Mouse (Mus musculus): ENCODE measurements around the gene Tescl. TPM values are rescaled to one million over a fixed set of nuclear protein-coding genes. Genes with fewer than 3 reads are reported as not detected.

The Tescl gene
- total RNA-seq (2021): not detected
- long read RNA-seq: 0 reads

DNA sequence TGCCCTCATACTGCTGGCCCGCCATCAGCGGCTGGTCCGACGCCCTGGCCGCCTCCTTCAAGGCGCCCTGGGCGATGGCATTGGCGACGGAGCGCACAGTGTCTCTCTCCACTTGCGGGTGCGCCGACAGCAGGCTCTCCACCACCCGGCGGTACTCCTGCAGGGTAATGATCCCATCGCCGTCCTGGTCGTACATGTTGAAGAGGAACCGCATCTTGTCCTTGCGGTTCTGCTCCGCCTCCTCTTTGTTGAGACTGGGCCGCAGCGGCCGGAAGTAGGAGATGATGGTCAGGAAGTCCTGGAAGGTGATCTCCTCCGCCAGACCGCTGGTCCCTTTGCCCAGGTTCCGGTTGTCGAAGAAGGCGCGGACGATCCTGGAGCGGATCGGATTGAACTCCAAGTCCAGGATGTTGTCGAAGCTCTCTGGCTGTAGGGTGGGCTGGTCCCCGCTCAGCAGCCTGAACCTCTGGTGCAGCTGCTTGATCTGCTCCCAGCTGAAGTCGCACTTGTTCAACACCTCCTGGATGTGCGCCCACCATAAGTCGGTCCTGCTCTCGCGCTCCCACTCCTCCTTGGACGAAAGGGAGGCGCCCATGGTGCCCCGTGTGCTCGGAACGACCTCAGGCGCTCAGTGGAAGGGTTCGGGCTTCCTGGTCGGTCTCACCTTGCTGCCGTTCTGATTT, at the start of gene Tescl:
TSS of gene Tescl (minus strand) at position 633 of the 683 bp plus-strand sequence.
- DNase-seq (ENCODE audit: low spot score in 2 of 2): no peak

DNA sequence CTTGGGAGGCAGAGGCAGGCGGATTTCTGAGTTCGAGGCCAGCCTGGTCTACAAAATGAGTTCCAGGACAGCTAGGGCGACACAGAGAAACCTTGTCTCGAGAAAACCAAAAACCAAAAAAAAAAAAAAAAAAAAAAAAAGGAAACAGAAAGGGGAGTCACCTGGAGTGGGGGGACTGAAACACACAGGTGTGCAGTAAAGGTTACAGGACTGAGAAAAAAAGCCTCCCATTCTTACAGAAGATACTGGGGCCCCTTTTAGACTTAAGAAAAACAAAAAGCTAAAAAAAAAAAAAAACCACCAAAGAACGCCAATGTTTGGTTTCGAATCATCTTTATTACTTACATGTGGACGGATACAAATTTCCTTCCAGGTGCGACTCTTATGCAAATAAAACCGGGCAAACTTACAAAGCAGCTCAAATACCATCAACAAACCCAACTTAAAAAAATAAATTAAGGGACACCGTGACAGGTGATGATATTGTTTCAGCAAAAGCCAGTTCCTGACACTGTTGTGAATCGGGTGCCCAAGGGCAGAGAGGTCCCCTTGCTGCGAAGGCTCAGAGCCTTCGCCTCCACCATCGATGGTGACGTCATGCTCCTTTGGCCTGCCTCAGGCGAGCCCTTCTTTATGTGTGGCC, 49.1 kb upstream of the Tescl start:
- no peak for DNase-seq (ENCODE audit: low spot score in 2 of 2)

DNA sequence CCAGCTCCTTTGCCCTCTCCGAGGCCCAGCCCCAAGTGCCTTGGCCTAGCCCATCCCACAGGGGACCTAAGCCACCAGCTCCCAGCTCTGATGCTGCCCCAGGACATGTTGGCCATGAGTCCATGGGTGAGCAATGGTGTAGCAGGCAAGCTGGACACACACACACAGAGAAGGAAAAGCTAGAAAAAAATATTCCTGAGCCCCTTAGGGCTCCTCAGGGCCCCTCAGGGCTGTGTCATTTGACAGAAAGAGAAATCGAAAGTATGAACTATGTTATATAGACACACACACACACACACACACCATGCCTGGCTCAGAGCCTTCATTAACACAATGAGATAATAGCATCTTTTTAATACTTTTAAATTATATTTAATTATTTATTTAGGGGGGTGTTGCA, 46.6 kb upstream of the Tescl start:
- DNase-seq (ENCODE audit: low spot score in 2 of 2): no peak

DNA sequence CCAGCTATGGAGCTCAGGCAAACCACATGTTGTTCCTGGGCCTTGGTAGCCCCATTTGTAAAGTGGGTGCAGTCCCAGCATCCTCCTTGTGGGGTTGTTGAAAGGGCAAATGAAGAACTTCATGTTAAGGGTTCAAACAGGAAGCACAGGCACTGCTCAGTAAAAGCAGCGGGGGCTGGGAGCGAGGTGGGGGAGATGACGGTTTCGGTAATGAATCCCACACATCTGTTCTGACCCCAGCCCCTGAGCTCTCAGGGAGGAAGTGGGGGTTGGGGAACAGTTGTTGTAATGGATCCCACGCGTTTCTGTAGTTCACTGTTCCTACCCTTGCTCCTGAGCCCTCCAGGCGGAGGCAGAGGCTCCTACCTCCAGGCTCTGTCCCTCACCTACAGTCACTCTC, 46.2 kb upstream of the Tescl start:
- no peak for DNase-seq (ENCODE audit: low spot score in 2 of 2)

DNA sequence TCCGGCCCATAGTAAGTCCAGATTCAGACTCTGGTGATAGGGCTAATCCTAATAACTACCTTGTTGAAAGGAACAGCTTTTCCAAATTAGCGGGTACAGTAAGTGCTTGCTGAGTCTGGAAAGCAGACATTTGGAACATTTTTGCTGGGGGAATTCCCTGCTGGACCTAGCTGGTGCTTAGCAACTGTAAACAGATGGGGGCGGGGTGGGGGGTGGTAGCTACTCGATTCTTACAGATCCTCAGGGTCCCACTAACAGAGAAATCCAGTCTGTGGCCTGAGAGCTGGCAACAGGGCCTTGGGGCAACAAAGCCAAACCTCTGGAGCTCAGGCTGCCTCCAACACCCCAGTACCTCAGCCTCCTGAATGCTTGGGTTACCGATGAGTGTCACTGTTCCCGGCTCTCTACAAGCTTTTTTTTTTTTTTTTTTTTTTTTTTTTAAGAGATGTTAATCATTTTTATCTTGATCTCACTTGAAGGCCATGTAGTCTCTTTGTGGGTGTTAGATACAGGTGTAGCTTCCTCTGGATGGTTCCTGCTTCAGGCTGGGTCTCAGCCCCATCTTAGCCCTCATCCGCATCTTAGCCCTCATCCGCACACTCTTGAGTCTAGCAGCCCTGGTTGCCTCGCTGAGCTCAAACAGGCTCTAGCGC, 44.4 kb upstream of the Tescl start:
- DNase-seq (ENCODE audit: low spot score in 2 of 2): peak in 1 of 2 experiments; percentile 19

DNA sequence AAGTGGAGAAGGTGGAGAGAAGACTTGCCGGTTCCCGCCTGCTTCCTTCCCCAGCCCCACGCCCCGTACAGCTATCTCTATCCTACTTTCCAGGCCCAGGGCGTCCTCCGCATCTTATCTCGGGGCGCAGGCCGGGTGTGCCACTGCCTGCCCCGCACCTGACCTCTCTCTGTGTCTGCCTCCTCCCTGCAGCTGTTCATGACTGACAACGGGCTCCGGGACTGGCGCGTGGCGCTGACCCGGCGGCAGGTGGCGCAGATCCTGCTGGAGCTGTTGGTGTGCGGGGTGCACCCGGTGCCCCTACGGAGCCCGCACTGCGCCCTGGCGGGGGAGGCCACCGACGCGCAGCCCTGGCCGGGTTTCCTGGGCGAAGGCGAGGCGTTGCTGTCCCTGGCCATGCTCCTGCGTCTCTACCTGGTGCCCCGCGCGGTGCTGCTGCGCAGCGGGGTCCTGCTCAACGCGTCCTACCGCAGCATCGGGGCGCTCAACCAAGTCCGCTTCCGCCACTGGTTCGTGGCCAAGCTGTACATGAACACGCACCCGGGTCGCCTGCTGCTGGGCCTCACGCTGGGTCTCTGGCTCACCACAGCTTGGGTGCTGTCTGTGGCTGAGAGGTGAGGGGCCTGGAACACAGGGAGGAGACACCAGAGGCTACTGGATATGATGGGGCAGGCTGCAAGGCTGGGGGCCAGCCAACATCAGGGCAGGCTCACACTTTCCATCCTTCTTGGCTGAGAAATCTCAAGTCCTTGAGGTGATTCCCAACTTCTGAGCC, 43.5 kb upstream of the Tescl start:
- DNase-seq (ENCODE audit: low spot score in 2 of 2): peak; percentile 30 to 54

DNA sequence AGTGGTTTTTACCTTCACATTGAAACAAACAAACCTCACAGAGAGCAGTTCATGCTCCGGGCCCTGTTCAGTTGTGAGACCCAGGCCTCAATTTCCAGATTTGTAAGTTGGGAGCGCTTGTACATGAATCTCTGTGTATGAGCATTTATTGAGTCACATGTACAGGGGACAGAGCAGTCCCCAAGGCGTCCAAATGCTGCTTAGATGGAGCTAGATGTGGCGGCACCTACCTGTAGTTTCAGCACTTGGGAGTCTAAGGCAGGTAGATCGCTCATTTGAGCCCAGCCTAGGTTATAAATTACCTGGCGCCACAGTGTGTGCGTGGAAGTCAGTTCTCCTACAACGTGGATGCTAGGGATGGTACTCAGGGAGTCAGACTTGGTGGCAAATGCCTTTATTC, 42.7 kb upstream of the Tescl start:
- no peak for DNase-seq (ENCODE audit: low spot score in 2 of 2)

DNA sequence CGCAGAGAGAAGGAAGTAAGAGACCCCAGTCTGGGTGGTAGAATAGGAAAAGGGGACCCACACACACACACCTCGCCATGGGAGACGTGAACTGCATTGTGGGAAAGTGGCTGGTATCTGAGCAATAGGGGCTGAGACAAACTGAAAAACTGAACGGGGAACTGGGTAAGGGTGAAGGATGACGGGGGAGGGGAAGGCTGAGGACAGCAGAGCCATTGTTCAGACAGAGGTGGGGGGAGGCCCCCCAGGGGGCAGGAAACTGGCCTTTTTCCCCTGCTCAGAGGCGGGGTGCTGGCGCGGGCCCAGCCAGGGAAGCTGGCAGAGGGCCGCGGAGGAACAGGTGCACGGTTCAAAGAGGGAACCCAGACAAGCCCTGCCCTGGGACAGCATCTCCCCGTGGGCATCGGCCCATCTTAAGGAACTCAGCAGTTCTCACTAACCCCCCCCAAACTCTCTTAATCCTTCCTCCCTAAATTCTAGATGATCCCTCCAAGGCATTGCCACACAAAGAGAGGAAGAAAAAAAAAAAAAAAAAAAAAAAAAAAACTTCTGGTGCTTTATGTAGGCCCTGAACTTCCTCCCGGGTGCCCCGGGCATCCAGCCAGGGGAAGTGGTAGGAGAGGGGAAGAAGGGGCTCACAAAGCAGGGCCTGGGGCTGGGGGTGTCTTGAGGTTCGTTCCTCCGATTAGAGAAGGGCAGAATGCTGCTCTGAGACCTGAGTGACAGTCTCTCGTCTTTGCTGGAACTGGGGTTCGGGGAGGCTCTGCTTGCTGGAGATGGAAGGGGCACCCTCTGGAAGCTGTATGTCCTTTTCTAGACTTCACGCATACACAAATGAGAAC, 40.0 kb upstream of the Tescl start:
- DNase-seq (ENCODE audit: low spot score in 2 of 2): peak; percentile 53 to 62

DNA sequence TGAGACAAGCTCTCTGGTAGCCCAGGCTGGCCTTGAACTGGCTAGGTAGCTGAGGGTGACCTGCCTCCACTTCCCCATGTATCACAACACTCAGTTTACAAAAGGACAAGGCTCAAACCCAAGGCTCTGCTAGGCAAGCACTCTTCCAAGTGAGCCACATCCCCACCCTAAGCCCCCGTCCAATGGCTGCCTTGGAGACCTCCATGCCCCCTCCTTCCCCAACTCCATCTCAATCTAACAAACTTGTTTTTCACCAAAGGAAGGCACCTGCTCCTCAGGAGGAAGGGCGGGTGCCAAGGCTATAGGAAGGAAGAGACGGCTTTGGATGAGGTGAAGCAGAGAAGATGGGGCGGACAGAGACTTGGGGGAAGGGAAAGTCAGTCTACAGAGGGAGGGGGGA, 39.0 kb upstream of the Tescl start:
- DNase-seq (ENCODE audit: low spot score in 2 of 2): no peak

DNA sequence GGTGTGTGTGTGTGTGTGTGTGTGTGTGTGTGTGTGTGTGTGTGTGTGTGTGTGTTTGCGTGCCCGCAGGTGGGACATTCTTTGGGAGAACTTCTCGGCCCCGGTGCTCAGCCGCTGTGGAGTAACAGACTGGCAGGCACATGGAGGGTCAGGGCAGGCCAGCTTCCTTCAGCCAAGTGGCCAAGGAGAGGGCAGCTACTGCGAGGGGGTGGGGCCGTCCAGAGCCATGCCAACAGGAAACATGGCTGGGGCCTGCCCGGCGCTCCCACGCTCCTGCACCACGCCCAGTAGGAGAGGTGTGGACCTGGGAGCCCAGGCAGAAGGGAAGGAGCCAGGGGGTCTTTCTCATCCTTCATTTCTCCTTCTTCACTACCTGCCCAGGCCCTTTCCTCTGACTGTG, 38.6 kb upstream of the Tescl start:
- no peak for DNase-seq (ENCODE audit: low spot score in 2 of 2)

DNA sequence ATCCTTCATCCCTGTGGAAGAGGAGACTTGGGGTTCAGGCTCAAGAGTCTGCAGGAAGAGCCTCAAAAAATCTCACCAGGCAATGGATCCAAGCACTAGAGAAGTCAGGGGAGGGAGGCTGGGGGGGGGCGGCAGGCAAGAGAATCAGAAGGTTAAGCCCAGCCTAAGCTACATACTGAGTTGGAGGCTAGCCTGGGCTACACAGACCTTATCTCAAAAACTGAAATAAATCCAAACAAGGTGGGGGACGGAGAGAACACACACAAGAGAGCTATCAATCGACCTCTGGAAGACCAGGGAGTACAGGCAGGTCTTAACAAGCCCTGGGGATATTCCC, 38.0 kb upstream of the Tescl start:
- no peak for DNase-seq (ENCODE audit: low spot score in 2 of 2)

DNA sequence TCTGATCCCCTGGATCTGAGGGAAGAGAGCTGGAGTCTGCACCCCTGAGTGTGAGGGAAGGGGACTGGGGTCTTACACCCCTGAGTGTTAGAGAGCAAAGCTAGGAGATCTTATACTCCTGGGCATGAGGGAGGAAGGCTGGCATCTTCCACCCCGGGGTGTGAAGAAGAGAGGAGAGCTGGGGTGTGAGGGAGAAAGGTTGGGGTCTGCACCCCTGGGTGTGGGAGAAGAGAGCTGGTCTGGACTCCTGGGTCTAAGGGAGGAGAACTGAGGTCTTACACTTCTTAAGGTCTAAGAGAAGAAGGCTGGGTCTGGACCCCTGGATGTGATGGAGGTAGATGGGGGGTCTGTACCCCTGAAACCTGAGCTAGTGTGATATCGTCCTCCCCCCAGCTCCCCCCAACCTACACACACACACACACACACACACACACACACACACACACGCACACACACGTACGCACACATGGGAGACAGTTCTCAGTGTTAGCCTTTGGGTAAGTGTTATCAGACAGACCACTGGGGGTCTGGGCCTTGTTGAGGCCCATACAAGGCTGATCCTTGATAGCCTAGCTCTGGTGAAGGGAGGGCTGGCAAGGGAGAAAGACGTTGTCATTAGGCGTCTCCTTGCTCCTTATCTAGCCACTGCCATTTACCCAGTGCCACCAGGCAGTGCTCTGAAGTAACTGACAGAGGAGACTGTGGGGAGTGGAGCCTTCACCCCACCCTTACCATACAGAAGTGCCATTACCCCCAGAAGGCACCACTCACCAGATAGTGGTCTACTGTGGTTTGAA, 37.5 kb upstream of the Tescl start:
- DNase-seq (ENCODE audit: low spot score in 2 of 2): no peak

DNA sequence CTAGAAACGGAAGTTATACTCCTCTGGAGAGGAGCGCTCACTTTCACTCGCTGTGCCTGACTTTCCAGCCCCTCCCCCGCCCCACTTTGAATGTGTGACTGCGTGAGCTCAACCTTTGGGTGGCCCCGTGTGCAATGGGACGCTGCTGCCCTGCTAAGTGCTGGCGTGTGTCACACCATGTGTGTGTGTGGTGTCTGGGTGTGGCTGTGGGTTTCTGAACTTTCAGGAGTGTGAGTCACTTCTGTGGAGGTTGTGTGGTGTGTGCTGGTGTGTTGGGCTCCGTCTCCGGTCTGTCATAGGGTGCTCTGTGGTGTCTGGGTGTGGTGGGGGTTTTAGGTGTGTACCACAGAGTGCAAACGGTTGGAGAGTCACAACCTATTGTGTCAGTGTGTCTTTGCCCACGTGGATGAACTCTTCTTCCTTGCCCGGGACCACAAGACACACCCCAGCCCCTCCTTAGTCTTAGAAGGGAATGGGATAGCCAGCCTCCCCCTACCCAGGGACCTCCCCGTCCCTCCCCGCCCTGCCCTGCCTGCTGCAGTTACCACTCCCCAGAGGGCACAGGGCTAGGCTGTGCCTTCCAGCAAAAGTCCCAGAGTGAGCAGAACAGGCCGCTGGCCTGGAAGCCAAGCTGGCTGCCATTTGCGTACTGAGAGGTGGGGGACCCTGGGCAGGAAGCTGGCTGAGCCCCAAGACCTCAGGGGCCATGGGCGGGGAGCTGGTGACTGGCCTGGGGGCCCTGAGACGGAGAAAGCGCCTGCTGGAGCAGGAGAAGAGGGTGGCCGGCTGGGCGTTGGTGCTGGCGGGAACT, 36.2 kb upstream of the Tescl start, which contains the start of gene Kcnn4:
TSS of gene Kcnn4 (plus strand) at position 533 of the 811 bp plus-strand sequence.
- no peak for DNase-seq (ENCODE audit: low spot score in 2 of 2)

DNA sequence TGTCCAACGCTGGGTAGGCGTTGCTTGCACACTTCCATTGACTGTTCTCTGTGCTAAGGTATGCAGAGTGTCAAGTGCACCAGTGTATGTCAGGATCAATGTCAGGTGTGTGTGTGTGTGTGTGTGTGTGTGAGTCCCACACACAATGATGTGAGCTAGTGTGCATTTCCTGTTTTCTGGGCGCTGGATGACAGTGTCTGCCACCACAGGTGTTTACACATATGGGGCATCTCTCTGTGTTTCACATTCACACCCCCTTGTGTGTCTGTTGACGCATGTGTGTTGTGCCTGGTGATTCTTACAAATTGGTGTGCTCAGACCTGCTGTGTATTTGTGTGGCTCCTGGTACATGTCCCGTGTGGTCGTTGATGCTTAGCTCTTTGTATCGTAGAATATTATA, 35.2 kb upstream of the Tescl start:
- DNase-seq (ENCODE audit: low spot score in 2 of 2): no peak

DNA sequence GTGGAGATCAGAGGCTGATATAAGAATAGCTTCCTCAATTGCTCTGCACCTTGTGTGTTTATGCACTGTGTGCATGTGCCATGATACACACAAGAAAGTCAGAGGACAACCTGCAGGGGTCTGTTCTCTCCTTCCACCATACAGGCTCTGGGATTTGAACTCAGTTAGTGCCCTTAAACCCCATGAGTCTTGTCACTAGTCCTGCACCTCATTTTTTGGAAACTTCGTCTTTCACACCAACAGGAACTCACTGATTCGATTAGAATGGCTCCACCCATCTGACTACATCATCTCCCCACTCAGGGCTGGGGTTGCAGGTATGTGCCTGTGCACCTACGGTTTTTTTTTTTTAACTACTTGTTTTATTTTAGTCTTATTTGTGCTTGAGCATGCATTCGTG, 34.5 kb upstream of the Tescl start:
- DNase-seq (ENCODE audit: low spot score in 2 of 2): no peak

DNA sequence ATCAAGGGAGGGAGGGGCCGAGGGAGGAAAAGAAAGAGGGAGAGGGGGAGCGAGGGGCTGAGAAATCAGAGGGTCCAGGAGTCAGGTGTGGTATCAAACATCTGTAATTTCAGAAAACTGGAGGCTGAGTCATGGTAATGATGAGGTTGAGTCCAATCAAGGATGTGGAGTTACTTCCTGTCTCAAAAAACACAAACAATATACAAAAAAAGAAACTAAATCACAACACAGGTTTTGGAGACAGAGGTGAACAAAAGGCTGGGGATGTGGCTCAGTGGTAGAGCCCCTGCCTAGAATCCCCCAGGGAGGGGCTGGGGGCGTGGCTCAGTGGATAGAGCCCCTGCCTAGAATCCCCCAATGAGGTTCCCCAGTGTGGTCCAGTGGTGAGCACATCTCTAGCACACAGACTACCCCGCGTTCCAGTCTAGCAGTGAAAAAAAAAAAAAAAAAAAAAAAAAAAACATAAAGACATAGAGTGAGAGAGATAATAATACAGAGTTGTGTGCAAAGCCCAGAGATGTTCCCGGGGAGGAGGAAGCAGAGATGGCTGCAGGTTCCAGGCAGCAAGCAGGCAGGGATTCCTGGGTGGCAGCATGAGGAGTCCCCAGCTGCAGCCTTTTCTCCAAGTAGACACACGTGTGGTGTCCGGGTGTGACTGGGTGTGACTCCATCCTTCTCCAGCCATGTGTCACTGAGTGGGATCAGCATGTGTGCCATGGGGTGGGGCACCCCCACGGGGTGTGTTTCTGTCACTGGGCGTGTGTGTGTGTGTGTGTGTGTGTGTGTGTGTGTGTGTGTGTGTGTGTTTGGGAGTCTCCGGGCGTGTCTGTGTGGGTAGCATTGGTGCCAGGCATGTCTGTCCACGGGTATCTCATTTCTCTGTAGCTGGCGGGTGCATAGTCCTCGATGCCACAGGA, 33.2 kb upstream of the Tescl start:
- DNase-seq (ENCODE audit: low spot score in 2 of 2): no peak

DNA sequence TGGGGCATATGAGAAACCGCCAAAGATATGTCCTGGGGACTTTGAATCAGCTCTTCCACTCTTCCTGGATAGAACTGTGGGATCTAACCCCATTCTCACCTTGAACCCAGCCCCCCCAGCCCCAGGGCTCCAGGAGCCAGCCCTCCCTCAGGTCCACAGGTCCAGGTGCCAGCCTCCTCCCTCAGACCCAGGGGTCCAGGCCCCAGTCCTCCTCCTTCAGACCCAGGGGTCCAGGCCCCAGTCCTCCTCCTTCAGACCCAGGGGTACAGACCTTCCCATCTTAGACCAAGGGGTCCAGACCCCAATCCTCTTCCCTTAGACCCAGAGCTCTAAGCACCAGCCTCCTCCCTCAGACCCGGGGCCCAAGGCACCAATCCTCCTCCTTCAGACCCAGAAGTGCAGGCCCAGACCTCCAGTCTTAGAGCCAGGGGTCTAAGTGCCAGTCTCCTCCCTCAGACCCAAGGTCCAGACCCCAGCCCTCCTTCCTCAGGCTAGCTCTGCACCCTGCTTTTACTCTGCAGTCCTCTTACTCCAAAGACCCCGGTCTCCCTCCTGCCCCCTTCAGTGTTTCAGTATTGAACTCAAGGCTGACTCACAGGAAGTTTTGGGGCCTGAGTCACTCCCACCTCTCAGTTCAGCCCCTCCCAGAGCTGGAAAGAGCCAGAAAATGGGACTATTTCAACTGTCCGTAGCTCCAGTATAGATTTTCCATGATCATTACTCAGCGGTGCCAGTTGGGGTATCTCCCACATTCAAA, 31.7 kb upstream of the Tescl start:
- DNase-seq (ENCODE audit: low spot score in 2 of 2): no peak

All from layer of hippocampus, postnatal 10 days (tissue).